Mouse (Mus musculus): Measurements from ENCODE around the gene Tbx21. TPM values are rescaled to one million over a fixed set of nuclear protein-coding genes. Genes with fewer than 3 reads are reported as not detected.
A peak's percentile ranks its signal among the peaks of the same experiment; 100 is the strongest.

Gene Tbx21
- polyA plus RNA-seq, 1 experiment from 2014 or later = 0.27 TPM

GRCm38 (mm10) chr11:97049492-97050085 is 65.5 kb downstream of the Tbx21 start:
- H3K4me1 ChIP-seq = peaks cover 26% of the 10 kb centered on the region
- no peaks in the 10 kb centered on the region for H3K9me3 ChIP-seq (replicated peaks)
- H3K4me2 ChIP-seq = no peak overlapping the region
- H3K4me3 ChIP-seq = no peak overlapping the region
- H3K36me3 ChIP-seq (ENCODE audit: poor library complexity, severe bottlenecking) = peaks cover 54% of the 10 kb centered on the region
- peak overlapping the region; percentile 51; the same call in 1 of the 2 replicates for H3K27ac ChIP-seq
- no peaks in the 10 kb centered on the region for H3K27me3 ChIP-seq
- no peak for ATAC-seq
- 83% methylated on average over 6 of the region's 6 CpGs for WGBS
- 0 out of 2 replicates have a peak overlapping the region, but pooled peaks have one; percentile 86 for H3K9ac ChIP-seq

- Histone ChIP-seq H3K4me2 (no peak overlapping the region), H3K27ac (no peak overlapping the region), H3K4me3 (no peak overlapping the region), H3K9ac (no peak overlapping the region), H3K9me3 (replicated peaks) (no peaks in the 10 kb centered on the region), H3K27me3 (no peaks in the 10 kb centered on the region), H3K36me3 (ENCODE audit: poor library complexity, severe bottlenecking) (peaks cover 54% of the 10 kb centered on the region), H3K4me1 (peaks cover 26% of the 10 kb centered on the region)
- ATAC-seq = no peak
- WGBS = 87% methylated on average over 8 of the region's 8 CpGs
Observed at GRCm38 (mm10) chr11:97048090-97048650, 67.0 kb downstream of the Tbx21 start.

Small RNAs within 50 kb of the gene (microRNA-seq; reads per million reads assigned to microRNA genes)
- gene Mir7235 (not detected), gene Mir8103 (1.3 reads per million)

Other genes with a start within 250 kb of the Tbx21 start
- gene Cdk5rap3, start 198.8 kb downstream of the Tbx21 start, polyA plus RNA-seq (2015; fragmentation: Nextera tagmentation; extraction: Ambion mirVana) = 102 and 104 TPM in 2 replicates
- 0.08 and 0.25 TPM in 2 replicates for gene Prr15l, start 187.2 kb downstream of the Tbx21 start, polyA plus RNA-seq (2015; fragmentation: Nextera tagmentation; extraction: Ambion mirVana)
- gene Pnpo, start 171.3 kb downstream of the Tbx21 start, polyA plus RNA-seq (2015; fragmentation: Nextera tagmentation; extraction: Ambion mirVana) = 13.9 and 20.0 TPM in 2 replicates
- gene Sp2, start 132.4 kb downstream of the Tbx21 start, polyA plus RNA-seq (2015; fragmentation: Nextera tagmentation; extraction: Ambion mirVana) = 18.3 and 18.8 TPM in 2 replicates
- gene Sp6, start 101.9 kb downstream of the Tbx21 start, polyA plus RNA-seq (2015; fragmentation: Nextera tagmentation; extraction: Ambion mirVana) = 0.15 and 0.21 TPM in 2 replicates
- gene Scrn2, start 85.4 kb downstream of the Tbx21 start, polyA plus RNA-seq (2015; fragmentation: Nextera tagmentation; extraction: Ambion mirVana) = 22.8 and 23.0 TPM in 2 replicates
- 3.0 and 3.6 TPM in 2 replicates for gene Lrrc46, start 73.9 kb downstream of the Tbx21 start, polyA plus RNA-seq (2015; fragmentation: Nextera tagmentation; extraction: Ambion mirVana)
- 59.3 and 60.7 TPM in 2 replicates for gene Mrpl10, start 73.8 kb downstream of the Tbx21 start, polyA plus RNA-seq (2015; fragmentation: Nextera tagmentation; extraction: Ambion mirVana)
- 7.8 and 8.7 TPM in 2 replicates for gene Osbpl7, start 64.7 kb downstream of the Tbx21 start, polyA plus RNA-seq (2015; fragmentation: Nextera tagmentation; extraction: Ambion mirVana)
- gene Tbkbp1, start 36.2 kb upstream of the Tbx21 start, polyA plus RNA-seq (2015; fragmentation: Nextera tagmentation; extraction: Ambion mirVana) = 4.5 and 5.0 TPM in 2 replicates
- 50.5 and 61.8 TPM in 2 replicates for gene Kpnb1, start 72.5 kb upstream of the Tbx21 start, polyA plus RNA-seq (2015; fragmentation: Nextera tagmentation; extraction: Ambion mirVana)
- 131 and 140 TPM in 2 replicates for gene Npepps, start 165.3 kb upstream of the Tbx21 start, polyA plus RNA-seq (2015; fragmentation: Nextera tagmentation; extraction: Ambion mirVana)
- 47.4 and 49.1 TPM in 2 replicates for gene Mrpl45, start 200.4 kb upstream of the Tbx21 start, polyA plus RNA-seq (2015; fragmentation: Nextera tagmentation; extraction: Ambion mirVana)
- 0.19 and 0.25 TPM in 2 replicates for gene Gpr179, start 236.7 kb upstream of the Tbx21 start, polyA plus RNA-seq (2015; fragmentation: Nextera tagmentation; extraction: Ambion mirVana)
- gene Socs7, start 247.2 kb upstream of the Tbx21 start, polyA plus RNA-seq (2015; fragmentation: Nextera tagmentation; extraction: Ambion mirVana) = 7.7 and 8.6 TPM in 2 replicates